Mouse (Mus musculus): ENCODE data around the gene Veph1.

- no peak for TF ChIP-seq CTCF (conservative IDR thresholded peaks at IDR 0.05; ENCODE audit: insufficient read depth, insufficient read length, low read depth, low read length)
- TF ChIP-seq POLR2A (IDR thresholded peaks at IDR 0.05; ENCODE audit: low read depth, low read length): no peak
These were observed 191.1 kb downstream of the Veph1 start for GRCm38 (mm10) chr3:66105493-66105892.
